Mouse (Mus musculus) activated CD4-positive, CD25-positive, alpha-beta regulatory T cell (primary cell): ENCODE measurements around the gene Msn. TPM values are rescaled to one million over a fixed set of nuclear protein-coding genes. Genes with fewer than 3 reads are reported as not detected.

Experiments used
- polyA plus RNA-seq, 2 experiments: library from polyadenylated mRNA; unstranded; fragments of 100-300 nt; shearing (Covaris generic); gene quantifications; one replicate each; pipeline ENCODE4 v1.2.1; 2017

Msn gene
- 1,000 to 10,000 TPM in 1 of 2 experiments, 100 to 1,000 TPM in 1; 792 to 1,119 TPM for polyA plus RNA-seq

GRCm38 (mm10) chrX:96095509-96096499, at the start of gene Msn:
Gene Msn, plus strand, starts transcription at chrX:96096042.

Other genes with a start within 250 kb of the Msn start
- 10 to 100 TPM; 48.4 to 49.6 TPM for gene Las1l, start 139.1 kb upstream of the Msn start, polyA plus RNA-seq
- not detected for gene Vsig4, start 197.4 kb downstream of the Msn start, polyA plus RNA-seq